ENCODE assay signal across 8 mouse cellular contexts in the genomic region with DNA sequence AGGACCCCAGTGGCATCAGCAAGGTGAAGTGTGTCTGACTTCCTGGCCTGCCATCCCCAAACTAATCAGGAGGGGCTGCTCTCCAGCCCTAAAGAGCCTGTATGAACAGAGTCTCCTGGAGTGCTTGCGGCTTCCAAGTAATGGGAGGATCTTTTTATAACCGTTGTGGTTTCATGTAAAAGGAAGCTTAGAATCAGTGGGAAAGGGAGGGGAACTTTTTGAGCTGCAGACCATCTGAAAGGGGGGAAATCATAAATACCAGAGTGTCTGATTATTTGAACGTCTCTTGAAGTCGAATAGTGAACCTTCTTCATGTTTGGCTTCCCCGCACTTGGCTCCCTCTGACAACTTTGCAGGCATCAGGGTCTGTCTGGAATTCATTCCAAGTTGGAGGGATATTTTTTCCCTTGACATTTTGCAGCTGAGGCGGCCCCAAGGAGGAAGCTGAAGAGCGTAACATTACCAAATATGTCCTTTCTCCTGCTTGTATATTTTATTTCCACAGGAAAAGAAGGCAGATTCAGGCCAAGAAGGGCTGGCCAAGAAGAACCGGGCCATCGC.
DNase-seq lines count a peak whose midpoint lies in the region; ATAC-seq and TF ChIP-seq lines count a peak whose summit lies in the region.

No protein-coding gene starts in this region.

- H3K4me3 ChIP-seq in left cerebral cortex, adult 2 months = no peak overlapping the region

- peak overlapping the region; percentile 56 for H3K27ac ChIP-seq in left cerebral cortex, adult 2 months

- intact Hi-C loops in left cerebral cortex, adult 2 months (cut with DNase I) = no loop called here
- intact Hi-C loops in gastrocnemius, postnatal 14 days (cut with DNase I; ENCODE audit: low total_unique reads) = no loop called here

- no peak; the same call in 1 of the 2 replicates for TF ChIP-seq CTCF in left cerebral cortex, adult 2 months (IDR thresholded peaks at IDR 0.05)

- no peak for ATAC-seq in cerebellum, adult (ENCODE audit: insufficient number of reproducible peaks, low FRiP score, low TSS enrichment)

- no peak for DNase-seq in left cerebral cortex, adult 2 months (ENCODE audit: extremely low spot score in 1 of 2, low spot score in 2 of 2)
- DNase-seq in left cerebral cortex, adult 18-20 months (ENCODE audit: low spot score in 2 of 2) = no peak
- DNase-seq in gastrocnemius, postnatal 14 days = peak; percentile 24
- DNase-seq in kidney, adult 11 months = peak; percentile 36
- DNase-seq in lung, postnatal 36 days = peak; percentile 44
- no peak for DNase-seq in layer of hippocampus, adult 11-12 months (ENCODE audit: low spot score)
- no peak for DNase-seq in Muller cell, postnatal 12 days (ENCODE audit: inconsistent ontology term)

Comparison
In these comparisons a context has a peak if more than half of its experiments do, and no peak if none do; other contexts are left out.
1. DNase-seq: peak in gastrocnemius, postnatal 14 days (single experiment), kidney, adult 11 months (single experiment) and lung, postnatal 36 days (single experiment); none in left cerebral cortex, adult 2 months (0 of 2), left cerebral cortex, adult 18-20 months (0 of 2), layer of hippocampus, adult 11-12 months (single experiment) and Muller cell, postnatal 12 days (single experiment).